Mouse (Mus musculus) c-Kit-positive CD71-negative TER-119-negative erythroid progenitor cells, embryonic 14.5 days (primary cell): Measurements from ENCODE around the gene Dtx1.

Experiments
- DNase-seq: peaks from one replicate; pipeline ENCODE4 v3.0.0-alpha.2; 2013; ENCODE audit warnings: low read depth

The Dtx1 gene

GRCm38 (mm10) chr5:120704421-120704820 is 7.3 kb downstream of the Dtx1 start:
- DNase-seq: no peak

- no peak for DNase-seq
Measured at GRCm38 (mm10) chr5:120703660-120704059, 8.1 kb downstream of the Dtx1 start.

- no peak for DNase-seq
Measured at GRCm38 (mm10) chr5:120702969-120703368, 8.8 kb downstream of the Dtx1 start.

GRCm38 (mm10) chr5:120702421-120702820 is 9.3 kb downstream of the Dtx1 start:
- DNase-seq: no peak

- DNase-seq: no peak
Measured at GRCm38 (mm10) chr5:120700996-120701790, 10.5 kb downstream of the Dtx1 start.

GRCm38 (mm10) chr5:120698801-120699391 is 12.8 kb downstream of the Dtx1 start:
- no peak for DNase-seq

GRCm38 (mm10) chr5:120698181-120698580 is 13.5 kb downstream of the Dtx1 start:
- DNase-seq: no peak

- DNase-seq: no peak
Measured at GRCm38 (mm10) chr5:120696865-120697264, 14.9 kb downstream of the Dtx1 start.

- no peak for DNase-seq
Measured at GRCm38 (mm10) chr5:120696057-120696743, 15.5 kb downstream of the Dtx1 start.

GRCm38 (mm10) chr5:120694695-120695074 is 17.0 kb downstream of the Dtx1 start:
- DNase-seq: no peak

- DNase-seq: no peak
Measured at GRCm38 (mm10) chr5:120693931-120694694, 17.6 kb downstream of the Dtx1 start.

- no peak for DNase-seq
Measured at GRCm38 (mm10) chr5:120692034-120692433, 19.7 kb downstream of the Dtx1 start.

- no peak for DNase-seq
Measured at GRCm38 (mm10) chr5:120690417-120690816, 21.3 kb downstream of the Dtx1 start.

- DNase-seq: no peak
Measured at GRCm38 (mm10) chr5:120688434-120688833, 23.3 kb downstream of the Dtx1 start.

- no peak for DNase-seq
Measured at GRCm38 (mm10) chr5:120687897-120688296, 23.8 kb downstream of the Dtx1 start.

GRCm38 (mm10) chr5:120687484-120687851 is 24.3 kb downstream of the Dtx1 start:
- no peak for DNase-seq

- DNase-seq: no peak
Measured at GRCm38 (mm10) chr5:120686749-120687483, 24.8 kb downstream of the Dtx1 start.

- no peak for DNase-seq
Measured at GRCm38 (mm10) chr5:120685678-120686077, 26.0 kb downstream of the Dtx1 start.

GRCm38 (mm10) chr5:120682982-120683771 is 28.6 kb downstream of the Dtx1 start:
- no peak for DNase-seq

- no peak for DNase-seq
Measured at GRCm38 (mm10) chr5:120680918-120681317, 30.8 kb downstream of the Dtx1 start.
